Mouse (Mus musculus): Measurements from ENCODE around the gene Bcl2l12.

- TF ChIP-seq GATA1 (IDR thresholded peaks at IDR 0.05; ENCODE audit: borderline replicate concordance, low read length) (no peak), FLI1 (IDR thresholded peaks at IDR 0.05; ENCODE audit: low read length) (no peak)
Observed at GRCm38 (mm10) chr7:45007846-45008245, 9.3 kb upstream of the Bcl2l12 start.
